Mouse (Mus musculus) lung, postnatal 14 days (tissue): ENCODE measurements around the gene Gm11541.
A peak's percentile ranks its signal among the peaks of the same experiment; 100 is the strongest.
"Not testable (repeated sequence)": the region's sequence is repeated elsewhere in the genome, so short reads cannot be mapped to it uniquely, and the experiment has no call there.

Source experiments
- DNase-seq: peaks from one replicate; pipeline ENCODE4 v3.0.0; 2021

Gene Gm11541

DNA sequence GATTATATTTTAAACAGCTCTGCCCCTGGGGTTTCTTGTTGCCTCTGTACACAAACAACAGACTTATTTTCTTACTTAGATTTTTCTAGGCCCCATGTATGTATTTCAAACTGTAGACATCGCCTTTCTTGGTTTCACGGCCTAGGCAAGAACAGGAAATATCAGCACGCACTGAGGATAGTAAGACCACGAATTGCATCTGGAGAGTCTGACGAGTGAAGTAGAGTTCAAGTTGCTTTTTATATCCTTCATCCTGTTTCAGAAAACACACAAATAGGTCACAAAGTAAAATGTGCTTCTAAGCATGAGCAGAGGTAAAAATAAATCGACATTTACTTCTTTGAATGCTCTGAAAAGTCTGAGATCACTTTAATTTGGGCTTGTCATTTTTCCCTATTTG lies 8.8 kb downstream of the Gm11541 start:
- DNase-seq, result no peak

DNA sequence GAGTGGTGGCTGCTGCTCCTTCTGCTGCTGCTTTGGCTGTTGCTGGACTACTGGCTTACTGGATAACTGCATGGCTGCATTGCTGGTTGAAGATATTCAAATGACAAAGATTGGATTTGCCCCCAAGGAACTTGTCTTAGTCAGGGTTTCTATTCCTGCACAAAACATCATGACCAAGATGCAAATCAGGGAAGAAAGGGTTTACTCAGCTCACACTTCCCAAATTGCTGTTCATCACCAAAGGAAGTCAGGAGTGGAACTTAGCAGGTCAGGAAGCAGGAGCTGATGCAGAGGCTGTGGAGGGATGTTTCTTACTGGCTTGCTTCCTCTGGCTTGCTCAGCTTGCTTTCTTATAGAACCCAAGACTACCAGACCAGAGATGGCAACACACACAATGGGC lies 11.8 kb downstream of the Gm11541 start:
- not testable (repeated sequence) for DNase-seq

DNA sequence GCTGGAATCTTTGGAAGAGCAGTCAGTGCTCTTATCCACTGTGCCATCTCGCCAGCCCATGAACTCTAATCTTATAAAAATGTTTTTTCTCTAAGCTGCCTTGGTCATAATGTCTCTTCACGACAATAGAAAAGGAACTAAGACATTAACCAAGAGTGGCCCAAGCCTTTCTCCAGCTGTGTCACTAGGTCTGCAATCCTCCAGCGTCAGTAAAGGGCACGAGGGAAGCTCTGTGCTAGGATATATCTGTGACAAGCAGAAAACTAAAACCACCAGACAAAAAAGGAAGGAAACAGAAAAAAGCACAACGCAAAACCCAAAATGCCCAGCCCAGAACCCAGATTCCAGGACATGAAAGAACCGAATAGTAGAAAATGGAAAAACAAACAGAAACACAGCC lies 17.1 kb downstream of the Gm11541 start:
- DNase-seq, result no peak

DNA sequence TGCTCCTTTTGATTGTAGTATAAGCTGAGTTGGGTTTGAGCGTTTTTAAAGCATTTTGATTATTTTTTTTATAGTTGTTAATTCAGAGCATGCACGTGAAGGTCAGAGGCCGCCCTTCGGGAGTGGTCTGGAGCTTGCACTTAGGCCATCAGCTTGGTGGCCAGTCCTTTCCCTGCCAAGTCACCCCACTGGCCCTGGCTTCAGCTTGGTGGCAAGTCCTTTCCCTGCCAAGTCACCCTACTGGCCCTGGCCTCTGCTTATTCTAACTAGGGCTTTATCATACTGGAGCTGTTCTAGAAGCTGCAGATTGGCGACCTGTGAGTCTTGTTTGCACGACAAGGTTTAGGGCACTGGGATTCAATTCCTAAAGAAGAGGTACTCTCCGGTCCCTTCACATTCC lies 21.9 kb downstream of the Gm11541 start:
- no peak for DNase-seq

DNA sequence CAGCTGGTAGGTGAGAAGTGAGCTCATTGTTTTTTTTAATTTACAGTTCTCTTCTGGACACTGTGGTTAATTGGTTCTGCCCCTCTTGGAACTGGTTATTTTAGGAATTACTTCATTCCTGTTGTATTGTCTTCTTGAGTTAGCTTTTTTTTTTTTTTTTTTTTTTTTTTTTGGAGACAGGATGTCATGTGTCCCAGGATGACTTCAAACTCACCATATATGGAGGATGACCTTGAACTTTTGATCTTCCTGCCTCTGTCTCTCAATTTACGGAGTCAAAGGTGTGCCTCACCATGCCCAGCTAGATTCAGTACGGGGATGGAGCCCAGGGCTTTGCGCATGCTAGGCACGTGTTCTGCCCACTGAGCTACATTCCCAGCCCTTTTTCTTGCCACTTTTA lies 22.7 kb downstream of the Gm11541 start:
- DNase-seq, result no peak

DNA sequence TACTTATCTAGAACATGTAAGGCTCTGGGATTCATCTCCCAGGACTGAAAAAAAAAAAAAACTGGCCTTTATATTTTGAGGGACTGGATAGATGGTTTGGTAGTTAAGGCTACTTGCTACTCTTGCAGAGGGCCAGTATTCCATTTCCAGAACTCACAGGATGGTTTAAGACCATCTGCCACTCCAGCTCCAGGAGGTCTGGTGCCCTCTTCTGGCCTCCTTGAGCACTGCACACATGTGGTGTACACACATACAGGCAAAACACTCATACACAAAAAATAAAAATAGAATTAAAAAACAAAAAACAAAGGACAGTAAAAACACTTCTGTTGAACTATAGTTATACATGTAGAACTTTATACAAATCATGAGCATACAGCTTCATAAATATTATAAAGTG lies 23.7 kb downstream of the Gm11541 start:
- DNase-seq, result no peak

DNA sequence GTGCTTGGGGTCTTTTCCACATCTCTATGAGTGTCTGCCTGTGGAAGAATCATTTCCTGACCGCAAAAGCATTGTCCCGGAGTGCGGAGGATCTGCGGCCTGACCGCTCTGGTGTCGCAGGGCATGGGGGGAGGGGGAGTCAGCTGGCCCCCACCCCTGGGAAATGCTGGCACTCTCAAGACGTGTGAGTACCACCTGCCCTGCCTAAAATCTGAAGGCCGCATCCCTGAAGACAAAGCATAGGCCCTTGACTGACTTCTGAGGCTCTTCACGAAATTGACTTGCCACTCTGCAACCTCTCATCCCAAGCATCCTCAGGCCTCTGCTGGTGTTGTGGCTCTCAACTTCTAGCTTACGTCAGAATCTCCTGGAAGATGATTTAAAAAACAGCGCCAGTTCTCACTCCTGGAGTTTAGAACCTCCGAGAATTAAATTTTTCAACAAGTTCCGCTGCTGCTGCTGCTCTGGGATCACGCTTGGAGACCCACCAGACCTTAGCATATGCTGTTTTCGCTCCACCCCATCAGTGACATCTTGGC lies 26.6 kb downstream of the Gm11541 start:
- DNase-seq, result no peak

DNA sequence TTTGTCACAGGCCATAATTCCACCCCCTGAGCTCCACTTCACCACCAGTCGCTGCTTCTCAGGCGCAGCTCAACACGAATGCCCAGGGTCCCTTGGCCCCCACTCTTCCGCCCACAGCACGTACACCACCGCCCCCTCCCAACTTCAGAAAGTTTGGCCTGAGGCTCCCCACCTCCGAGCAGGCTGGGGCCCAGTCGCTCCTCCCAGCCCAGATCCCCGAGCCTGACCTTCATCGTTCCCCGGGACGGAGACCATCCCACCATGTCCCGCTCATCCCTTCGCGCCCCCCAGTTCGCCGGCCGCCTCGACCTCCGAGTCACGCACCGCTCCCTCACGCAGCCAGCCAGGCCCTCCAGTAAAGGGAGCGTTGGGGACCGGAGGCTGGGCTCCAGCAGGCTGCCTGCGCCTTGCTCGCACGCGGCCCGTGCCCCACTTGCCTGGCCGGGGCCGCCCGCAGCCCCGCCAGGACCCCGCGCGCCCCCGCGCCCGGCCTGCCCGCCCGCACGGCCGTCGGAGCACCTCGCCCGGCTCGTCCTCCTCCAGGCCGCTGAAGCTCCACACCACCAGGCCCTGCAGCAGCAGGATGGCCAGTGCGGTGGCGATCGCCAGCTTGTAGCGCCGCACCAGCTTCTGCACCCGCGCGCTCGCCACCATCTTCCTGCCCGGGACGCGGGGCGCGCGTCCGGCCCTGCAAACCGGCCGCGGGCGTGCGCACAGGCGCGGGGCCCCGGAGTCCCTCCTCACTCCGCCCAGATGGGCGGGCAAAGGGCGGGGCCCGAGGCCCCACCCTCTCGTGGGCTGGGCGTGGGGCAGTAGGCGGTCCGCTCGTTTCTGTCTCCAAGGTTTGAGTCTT lies 27.3 kb downstream of the Gm11541 start, which contains the start of gene Xylt2:
Xylt2 (minus strand) TSS at position 762 of the 853 bp plus-strand sequence.
- peak; percentile 92 for DNase-seq

DNA sequence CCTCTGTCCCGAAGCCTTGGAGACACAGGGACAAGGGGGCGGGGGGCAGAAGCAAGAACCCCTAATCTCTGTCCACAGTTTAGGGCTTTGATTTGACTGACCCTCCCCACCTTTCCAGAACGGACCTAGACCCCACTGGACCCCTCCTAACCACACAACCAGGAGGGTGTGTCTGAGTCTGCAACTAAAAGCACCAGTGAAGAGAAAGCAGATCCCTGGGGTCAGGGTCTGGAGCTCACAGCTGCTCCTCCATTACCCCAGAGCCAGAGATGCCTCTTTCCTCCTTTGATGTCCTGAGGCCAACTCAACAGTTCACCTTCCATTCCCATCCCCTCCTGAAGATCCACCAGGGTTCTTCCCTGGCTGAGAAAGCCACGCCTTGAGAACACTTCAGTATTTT lies 28.0 kb downstream of the Gm11541 start:
- DNase-seq, result no peak

DNA sequence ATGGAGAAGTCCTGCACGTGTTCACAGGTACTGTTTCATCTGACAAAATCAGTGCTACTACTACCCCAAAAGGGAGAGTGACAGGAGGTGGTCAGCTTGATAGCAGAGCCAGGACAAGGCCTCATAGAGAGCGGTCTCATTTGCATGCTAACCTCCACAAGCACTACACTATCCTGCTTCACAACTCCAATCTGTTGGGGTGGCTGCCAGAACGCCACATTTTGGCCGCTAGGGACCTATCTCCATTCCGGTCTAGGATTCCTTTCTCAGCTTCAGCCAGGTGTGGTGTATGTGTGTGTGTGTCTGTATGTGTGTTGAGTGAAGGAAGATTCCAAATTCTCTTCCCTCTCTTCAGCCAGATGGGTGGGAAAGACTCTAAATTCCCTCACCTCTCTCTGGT lies 28.9 kb downstream of the Gm11541 start:
- DNase-seq, result no peak

DNA sequence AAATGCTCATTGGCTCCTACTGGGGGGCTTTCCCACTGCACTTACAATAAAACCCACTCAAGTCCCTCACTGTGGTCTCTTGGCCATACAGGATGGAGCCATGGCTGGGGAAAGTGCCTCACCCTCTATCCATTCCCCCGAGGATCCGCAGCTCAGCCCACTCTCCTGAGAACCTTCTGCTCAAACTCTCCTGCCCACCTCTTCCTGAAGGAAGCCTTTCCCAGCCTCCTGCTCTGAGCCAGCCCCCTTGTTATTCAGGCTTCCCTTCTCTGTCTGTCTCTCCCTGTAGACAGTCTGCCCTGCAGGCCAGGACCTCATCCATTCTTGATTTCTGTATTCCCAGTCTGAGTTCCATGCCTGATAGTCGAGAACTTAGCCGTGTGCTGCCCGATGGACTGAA lies 29.3 kb downstream of the Gm11541 start:
- no peak for DNase-seq

DNA sequence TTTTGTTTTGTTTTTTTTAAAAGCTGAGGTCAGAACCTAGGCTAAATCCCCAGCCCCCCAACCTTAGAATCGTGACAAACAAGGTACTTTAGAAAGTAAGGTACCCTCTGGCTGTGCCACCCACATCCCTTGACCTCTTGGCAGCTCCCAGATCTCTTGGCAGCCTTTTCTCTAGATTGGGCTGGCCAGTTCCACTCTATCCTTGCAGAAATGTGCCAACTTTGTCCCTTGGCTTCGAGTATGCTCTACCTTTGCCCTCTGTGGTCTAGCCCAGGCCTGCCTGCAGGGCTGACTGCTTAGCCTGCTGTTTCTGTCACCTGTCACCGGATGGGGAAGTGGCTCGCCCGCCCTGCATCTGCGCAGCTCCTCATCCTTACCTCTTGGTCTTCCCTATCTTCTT lies 39.0 kb downstream of the Gm11541 start:
- no peak for DNase-seq

DNA sequence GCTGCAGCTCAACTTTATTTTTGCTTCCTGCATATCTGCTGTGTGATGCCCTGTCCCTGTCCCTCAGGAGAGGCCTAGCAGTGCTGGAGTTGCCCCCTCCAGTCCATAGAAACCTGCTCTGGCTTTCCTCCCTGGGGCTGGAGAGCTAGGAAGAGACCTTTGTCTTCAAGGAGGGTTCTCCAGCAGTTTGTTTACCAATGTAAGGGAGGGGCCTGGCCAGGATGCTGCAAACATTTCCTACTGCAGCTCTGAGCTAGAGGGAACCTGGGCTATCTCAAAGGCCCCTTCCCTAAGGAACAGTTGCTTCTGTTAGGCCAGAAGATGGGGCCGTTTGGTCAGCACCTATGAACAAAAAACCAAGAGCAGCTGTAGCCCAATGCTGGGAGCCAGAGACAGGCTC lies 43.0 kb downstream of the Gm11541 start:
- DNase-seq, result peak; percentile 21

DNA sequence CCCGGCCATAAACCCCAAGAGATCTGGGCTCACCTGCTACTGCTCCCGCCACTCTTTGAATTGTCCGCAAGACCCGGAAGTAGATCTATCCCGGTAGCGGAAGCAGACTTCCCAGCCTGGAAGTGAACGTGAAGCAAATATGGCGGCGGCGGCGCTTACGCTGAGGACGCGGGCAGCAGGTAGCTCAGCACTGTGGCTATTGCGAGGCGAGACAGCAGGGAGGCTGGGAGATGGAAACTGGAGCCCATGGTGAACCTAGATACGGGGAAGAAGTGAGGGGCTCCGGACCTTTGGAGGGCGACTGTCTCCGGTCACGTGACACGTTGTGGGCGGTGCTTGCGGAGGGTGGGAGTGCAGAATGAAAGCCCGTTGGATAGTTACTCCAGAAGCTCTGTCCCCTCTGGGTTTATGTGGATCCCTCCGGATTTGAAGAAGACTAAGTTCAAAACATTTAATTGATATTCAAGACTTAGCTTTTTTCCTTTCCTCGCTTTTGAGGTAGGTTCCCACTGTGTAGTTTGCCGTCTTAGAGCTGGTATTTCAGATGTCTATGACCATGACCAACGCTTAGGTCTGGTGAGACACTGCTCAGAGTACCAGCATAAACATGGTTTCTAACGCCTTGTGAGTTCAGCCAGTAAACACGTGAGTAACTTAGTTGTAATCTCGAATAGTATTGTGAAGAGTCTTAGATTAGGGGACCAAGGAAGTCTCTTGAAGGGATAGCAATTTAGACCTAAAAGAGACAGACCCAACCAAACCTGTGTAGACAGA lies 50.4 kb downstream of the Gm11541 start, which contains the start of the genes Mrpl27 and Eme1:
Mrpl27 (plus strand) TSS at position 105 of the 774 bp plus-strand sequence.
Eme1 (minus strand) TSS at position 302 of the 774 bp plus-strand sequence.
- DNase-seq, result peak; percentile 87

DNA sequence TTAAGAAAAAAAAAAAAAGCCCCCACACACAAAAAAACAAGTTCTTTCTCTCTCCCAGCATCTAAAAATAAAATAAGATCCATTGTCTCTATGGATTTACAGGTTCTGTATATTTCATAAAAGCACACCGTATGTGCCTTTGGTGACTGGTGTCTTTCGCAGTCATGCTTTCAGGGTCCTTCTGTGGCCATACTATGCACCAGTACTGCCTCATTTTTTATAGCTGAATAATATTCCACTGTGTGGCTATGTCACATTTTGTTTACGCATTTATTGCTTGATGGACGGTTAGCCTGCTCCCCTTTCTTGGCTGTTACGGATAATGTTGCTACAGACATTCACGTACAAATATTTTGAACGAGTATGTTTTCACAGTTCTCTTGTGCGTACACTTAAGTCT lies 51.3 kb downstream of the Gm11541 start:
- no peak for DNase-seq

DNA sequence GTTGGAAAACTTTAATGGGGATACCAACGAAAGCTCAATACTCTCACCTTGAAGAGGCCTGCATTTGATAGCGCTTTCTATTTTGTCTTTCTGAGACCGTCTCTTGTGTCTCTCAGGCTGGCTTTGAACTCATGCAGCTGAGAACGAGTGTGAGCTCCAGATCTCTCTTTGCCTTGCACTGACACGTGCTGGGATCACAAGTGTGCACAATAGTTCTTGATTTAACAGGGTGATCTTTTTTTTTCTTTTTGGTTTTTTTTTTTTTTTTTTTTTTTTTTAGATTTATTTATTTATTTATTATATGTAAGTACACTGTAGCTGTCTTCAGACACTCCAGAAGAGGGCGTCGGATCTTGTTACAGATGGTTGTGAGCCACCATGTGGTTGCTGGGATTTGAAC lies 53.1 kb downstream of the Gm11541 start:
- not testable (repeated sequence) for DNase-seq

DNA sequence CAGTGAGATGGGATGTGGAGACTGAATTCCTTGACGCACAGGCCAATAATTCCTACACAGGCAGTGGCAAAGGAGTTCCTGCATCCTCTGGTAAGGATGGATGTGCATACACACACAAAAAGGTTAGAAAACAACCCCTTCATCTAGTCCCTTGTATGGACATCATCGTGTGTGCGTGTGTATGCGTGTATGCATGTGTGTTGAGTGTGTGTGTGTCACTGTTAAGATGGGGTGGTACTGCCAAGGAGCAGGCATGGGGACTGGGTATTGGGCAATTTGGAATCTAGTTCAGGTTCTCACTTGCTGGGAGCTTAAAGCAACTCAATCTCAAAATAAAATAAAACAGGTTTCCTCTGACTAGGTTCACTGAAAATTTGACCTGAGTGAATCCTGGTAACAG lies 57.8 kb downstream of the Gm11541 start:
- no peak for DNase-seq
